Mouse (Mus musculus) hindbrain, embryonic 13.5 days (tissue): ENCODE measurements around the gene Uaca. TPM values are rescaled to one million over a fixed set of nuclear protein-coding genes. Genes with fewer than 3 reads are reported as not detected.

ENCODE experiments used
- ATAC-seq: fragments of 200-750 bp; cut with Nextera tagmentation; 2 replicates; pipeline ENCODE4 v1.8.0; 2017; ENCODE audit warnings: moderate TSS enrichment; ENCODE audit not compliant: low FRiP score
- H3K27ac ChIP-seq: fragments of 300-500 bp; sonication (generic); 2 replicates; pipeline ENCODE4 v1.5.1; 2015; ENCODE audit warnings: inconsistent platforms, mild to moderate bottlenecking, moderate library complexity
- H3K27me3 ChIP-seq: fragments of 300-500 bp; sonication (generic); 2 replicates; pipeline ENCODE4 v1.6.1; 2015; ENCODE audit warnings: mild to moderate bottlenecking, inconsistent platforms
- H3K36me3 ChIP-seq: fragments of 300-500 bp; sonication (generic); 2 replicates; pipeline ENCODE4 v1.6.1; 2015; ENCODE audit warnings: mild to moderate bottlenecking, inconsistent platforms
- H3K4me1 ChIP-seq: fragments of 300-500 bp; sonication (generic); replicated peaks from 2 replicates; pipeline ENCODE4 v1.6.1; 2015; ENCODE audit warnings: inconsistent platforms
- H3K4me2 ChIP-seq: fragments of 300-500 bp; sonication (generic); 2 replicates; pipeline ENCODE4 v1.6.1; 2015; ENCODE audit warnings: inconsistent platforms, mild to moderate bottlenecking, moderate library complexity
- H3K4me3 ChIP-seq: fragments of 300-500 bp; sonication (generic); 2 replicates; pipeline ENCODE4 v1.5.1; 2015; ENCODE audit warnings: mild to moderate bottlenecking, inconsistent platforms
- H3K9ac ChIP-seq: fragments of 300-500 bp; sonication (generic); 2 replicates; pipeline ENCODE4 v1.6.1; 2015; ENCODE audit warnings: mild to moderate bottlenecking, inconsistent platforms
- H3K9me3 ChIP-seq: fragments of 300-500 bp; sonication (generic); 2 replicates; pipeline ENCODE4 v1.6.1; 2016; ENCODE audit warnings: inconsistent platforms
- WGBS: fragments of 180-500 bp; shearing (Covaris S2); methylation state at CpG from one replicate; pipeline ENCODE4 v1.1.7; 2015; 5-methylcytosine and 5-hydroxymethylcytosine counted together
- polyA plus RNA-seq: library from polyadenylated mRNA; unstranded; fragments of >200 nt; fragmentation: Nextera tagmentation; extraction: Ambion mirVana; gene quantifications from 2 replicates; pipeline ENCODE4 v1.2.1, GENCODE M21; 2015

Uaca gene
- polyA plus RNA-seq, 1 experiment from 2014 or later = 22.5 TPM

DNA sequence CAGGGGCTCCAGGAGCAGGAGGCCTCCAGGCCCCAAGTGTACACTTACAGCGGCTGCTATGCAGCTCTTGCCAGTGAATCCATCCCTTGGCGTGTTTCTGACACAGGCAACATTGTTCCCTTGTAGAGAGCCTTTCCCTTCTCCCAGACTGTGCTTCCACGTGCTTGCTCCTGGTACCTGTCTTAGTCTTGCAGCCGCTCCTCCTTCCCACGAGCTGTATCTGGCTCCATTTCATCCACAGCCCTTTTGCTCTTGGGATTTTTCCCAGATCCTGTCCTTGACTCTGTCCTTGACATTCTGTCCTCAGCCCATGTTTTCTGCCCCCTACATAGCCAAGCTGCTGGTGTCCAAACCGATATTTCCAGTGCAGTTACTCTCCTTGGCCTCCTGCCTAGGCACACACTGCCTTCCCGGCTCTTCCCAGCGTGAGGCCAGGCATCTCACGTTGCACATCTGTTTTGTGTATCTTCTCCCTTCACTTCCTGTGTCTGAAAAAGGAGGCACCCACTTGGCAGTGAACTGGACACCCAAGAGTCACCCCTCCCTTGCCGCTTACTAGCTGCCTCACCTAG is 34.8 kb upstream of the Uaca start:
- WGBS = 75% methylated on average over 10 of the region's 10 CpGs
- no peak overlapping the region for H3K4me3 ChIP-seq
- H3K9me3 ChIP-seq = no peaks in the 10 kb centered on the region
- no peaks in the 10 kb centered on the region for H3K4me1 ChIP-seq
- no peaks in the 10 kb centered on the region for H3K36me3 ChIP-seq
- H3K27ac ChIP-seq = no peak overlapping the region
- ATAC-seq = no peak
- no peak overlapping the region for H3K4me2 ChIP-seq
- H3K9ac ChIP-seq = no peak overlapping the region
- no peaks in the 10 kb centered on the region for H3K27me3 ChIP-seq

- Histone ChIP-seq H3K4me1 (0 out of 2 replicates have a peak, but pooled peaks cover 7% of the 10 kb centered on the region), H3K9ac (no peak overlapping the region), H3K27ac (no peak overlapping the region), H3K4me3 (no peak overlapping the region), H3K9me3 (no peaks in the 10 kb centered on the region), H3K36me3 (no peaks in the 10 kb centered on the region), H3K27me3 (no peaks in the 10 kb centered on the region), H3K4me2 (no peak overlapping the region)
- no peak for ATAC-seq
- WGBS = 44% methylated on average over 2 of the region's 2 CpGs
Measured at GRCm38 (mm10) chr9:60765181-60765580, 29.2 kb upstream of the Uaca start.

DNA sequence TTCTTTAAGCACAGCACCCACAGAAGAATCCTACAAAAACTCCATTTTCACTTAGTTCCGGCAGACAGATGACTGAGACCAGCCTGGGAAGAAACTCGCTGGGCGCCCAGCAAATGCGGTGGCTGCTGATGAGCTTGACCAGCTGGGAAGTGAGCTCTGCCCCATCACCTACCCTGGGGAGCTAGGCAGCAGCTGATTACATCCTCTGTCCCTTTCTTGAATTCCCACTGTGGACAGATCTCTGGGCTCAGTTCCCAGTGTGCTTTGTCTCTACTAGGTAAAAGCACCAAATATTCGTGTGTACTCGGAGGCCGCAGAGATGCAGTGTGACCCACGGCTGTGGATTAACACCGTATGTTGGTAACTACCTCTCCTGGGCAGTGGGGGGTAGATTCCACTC is 25.9 kb upstream of the Uaca start:
- Histone ChIP-seq H3K9me3 (no peaks in the 10 kb centered on the region), H3K27me3 (no peaks in the 10 kb centered on the region), H3K4me3 (no peak overlapping the region), H3K36me3 (no peaks in the 10 kb centered on the region), H3K27ac (no peak overlapping the region), H3K4me1 (0 out of 2 replicates have a peak, but pooled peaks cover 7% of the 10 kb centered on the region), H3K9ac (no peak overlapping the region), H3K4me2 (no peak overlapping the region)
- WGBS = 75% methylated on average over 9 of the region's 9 CpGs
- ATAC-seq = no peak

DNA sequence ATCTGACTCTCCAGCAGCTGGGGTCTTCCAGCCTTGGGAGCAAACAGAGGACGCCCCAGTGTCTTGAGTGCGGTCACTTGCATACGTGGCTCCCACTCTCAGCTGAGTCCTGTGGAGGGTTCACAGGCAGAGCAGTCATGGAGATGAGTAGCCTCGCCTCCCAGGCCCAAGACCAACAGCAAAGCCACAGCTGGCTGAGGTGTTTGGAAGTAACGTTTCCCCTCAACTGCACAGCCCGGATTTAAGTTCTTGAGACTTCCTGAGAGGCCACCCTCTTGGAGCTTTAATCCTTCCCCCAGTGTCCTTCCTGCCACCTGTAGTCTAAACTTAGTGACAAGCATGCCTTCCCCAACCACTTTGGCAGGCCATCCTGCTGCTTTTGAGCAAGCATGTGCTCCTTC is 24.6 kb upstream of the Uaca start:
- Histone ChIP-seq H3K9me3 (no peaks in the 10 kb centered on the region), H3K27me3 (no peaks in the 10 kb centered on the region), H3K9ac (no peak overlapping the region), H3K4me2 (no peak overlapping the region), H3K27ac (no peak overlapping the region; the same call in 1 of the 2 replicates), H3K4me1 (0 out of 2 replicates have a peak, but pooled peaks cover 7% of the 10 kb centered on the region), H3K4me3 (no peak overlapping the region), H3K36me3 (no peaks in the 10 kb centered on the region)
- 82% methylated on average over 6 of the region's 6 CpGs for WGBS
- ATAC-seq = no peak

- H3K27ac ChIP-seq = no peak overlapping the region
- no peak overlapping the region for H3K9ac ChIP-seq
- H3K4me3 ChIP-seq = no peak overlapping the region
- ATAC-seq = no peak
- H3K4me2 ChIP-seq = no peak overlapping the region
- WGBS = 86% methylated on average over 2 of the region's 2 CpGs
- H3K4me1 ChIP-seq = 0 out of 2 replicates have a peak, but pooled peaks cover 6% of the 10 kb centered on the region
- no peaks in the 10 kb centered on the region for H3K9me3 ChIP-seq
- H3K27me3 ChIP-seq = no peaks in the 10 kb centered on the region
- no peaks in the 10 kb centered on the region for H3K36me3 ChIP-seq
Measured at GRCm38 (mm10) chr9:60773713-60774112, 20.6 kb upstream of the Uaca start.

- H3K4me2 ChIP-seq = no peak overlapping the region
- no peak for ATAC-seq
- H3K27ac ChIP-seq = no peak overlapping the region
- 87% methylated on average over 9 of the region's 9 CpGs for WGBS
- no peaks in the 10 kb centered on the region for H3K36me3 ChIP-seq
- no peak overlapping the region for H3K9ac ChIP-seq
- no peaks in the 10 kb centered on the region for H3K27me3 ChIP-seq
- H3K4me3 ChIP-seq = no peak overlapping the region
- H3K9me3 ChIP-seq = no peaks in the 10 kb centered on the region
- H3K4me1 ChIP-seq = peaks cover 4% of the 10 kb centered on the region
Measured at GRCm38 (mm10) chr9:60776899-60777298, 17.4 kb upstream of the Uaca start.

DNA sequence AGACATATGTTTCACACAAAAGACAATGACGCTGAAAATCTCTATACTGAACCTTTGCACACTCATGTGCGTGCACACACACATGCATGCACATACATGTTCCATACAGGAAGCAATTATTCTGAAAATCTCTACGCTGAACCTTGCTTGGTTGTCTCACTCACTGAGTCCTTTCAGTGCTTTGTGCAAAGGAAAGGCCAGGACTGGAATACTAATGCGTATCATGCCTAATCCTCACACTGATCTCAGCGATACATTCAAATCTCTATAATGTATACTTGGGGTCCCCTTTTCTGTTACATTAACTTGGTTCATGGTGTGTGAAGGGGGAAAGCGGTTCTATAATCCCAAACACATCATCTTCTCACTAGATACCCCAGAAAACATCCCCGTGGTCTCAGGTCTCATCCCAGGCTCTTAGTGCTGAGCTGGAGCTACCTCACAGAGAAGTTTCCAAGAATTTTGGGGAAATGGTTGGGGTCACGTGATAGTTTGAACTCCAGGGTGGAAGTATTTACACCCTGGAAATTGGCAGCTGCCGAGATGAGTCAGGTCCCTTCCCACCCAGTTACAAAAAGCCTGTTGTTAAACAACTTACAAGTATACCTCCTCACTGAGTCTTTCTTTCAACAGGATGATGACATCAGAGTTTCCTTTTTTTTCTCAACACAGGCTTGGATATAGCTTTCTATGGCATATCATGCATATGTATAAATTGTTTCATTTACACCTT is 12.1 kb upstream of the Uaca start:
- Histone ChIP-seq H3K36me3 (no peaks in the 10 kb centered on the region), H3K4me2 (no peak overlapping the region), H3K27ac (no peak overlapping the region), H3K4me1 (peaks cover 5% of the 10 kb centered on the region), H3K4me3 (no peak overlapping the region), H3K27me3 (no peaks in the 10 kb centered on the region), H3K9ac (no peak overlapping the region), H3K9me3 (no peaks in the 10 kb centered on the region)
- no peak for ATAC-seq
- WGBS = 79% methylated on average over 9 of the region's 9 CpGs

DNA sequence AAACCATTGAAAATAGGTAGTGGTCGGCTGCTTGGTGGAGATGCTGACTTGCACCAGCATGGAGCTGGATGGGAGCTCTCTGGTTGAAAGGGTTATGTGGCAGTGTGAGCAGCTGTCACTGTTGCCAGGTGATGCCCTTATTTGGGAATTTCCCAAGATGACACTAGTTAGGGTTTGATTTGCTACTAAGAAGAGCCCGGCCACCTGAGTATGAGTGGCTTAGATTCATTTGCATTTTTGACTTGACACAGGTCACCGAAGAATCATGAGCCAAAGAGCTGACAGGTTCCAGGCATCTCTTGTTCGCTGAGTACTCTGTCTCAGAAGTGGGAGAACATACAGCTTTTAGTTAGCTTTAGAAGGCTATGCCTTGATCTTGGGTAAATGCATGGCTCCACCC is 9.3 kb upstream of the Uaca start:
- ATAC-seq = no peak
- 75% methylated on average over 4 of the region's 4 CpGs for WGBS
- no peak overlapping the region for H3K4me2 ChIP-seq
- H3K4me1 ChIP-seq = peaks cover 5% of the 10 kb centered on the region
- H3K36me3 ChIP-seq = no peaks in the 10 kb centered on the region
- H3K9me3 ChIP-seq = no peaks in the 10 kb centered on the region
- no peak overlapping the region for H3K9ac ChIP-seq
- H3K27ac ChIP-seq = no peak overlapping the region
- H3K4me3 ChIP-seq = no peak overlapping the region
- no peaks in the 10 kb centered on the region for H3K27me3 ChIP-seq

GRCm38 (mm10) chr9:60787517-60788110 is 6.7 kb upstream of the Uaca start:
- Histone ChIP-seq H3K36me3 (no peaks in the 10 kb centered on the region), H3K4me2 (no peak overlapping the region), H3K27ac (no peak overlapping the region), H3K4me1 (no peaks in the 10 kb centered on the region), H3K9ac (no peak overlapping the region), H3K4me3 (no peak overlapping the region), H3K27me3 (peaks cover 1% of the 10 kb centered on the region; the same call in 1 of the 2 replicates), H3K9me3 (no peaks in the 10 kb centered on the region)
- 11% methylated on average over 2 of the region's 2 CpGs for WGBS
- no peak for ATAC-seq

GRCm38 (mm10) chr9:60790282-60790681 is 4.1 kb upstream of the Uaca start:
- Histone ChIP-seq H3K36me3 (no peaks in the 10 kb centered on the region), H3K27me3 (peaks cover 9% of the 10 kb centered on the region; the same call in 1 of the 2 replicates), H3K27ac (no peak overlapping the region), H3K9me3 (no peaks in the 10 kb centered on the region), H3K4me2 (no peak overlapping the region), H3K4me1 (peaks cover 7% of the 10 kb centered on the region; the same call in 1 of the 2 replicates), H3K9ac (no peak overlapping the region), H3K4me3 (no peak overlapping the region)
- WGBS = 89% methylated on average over 2 of the region's 2 CpGs
- no peak for ATAC-seq

- no peaks in the 10 kb centered on the region for H3K9me3 ChIP-seq
- no peaks in the 10 kb centered on the region for H3K36me3 ChIP-seq
- WGBS = 3% methylated on average over 30 of the region's 30 CpGs
- peak overlapping the region; percentile 79 for H3K9ac ChIP-seq
- peak overlapping the region; percentile 71 for H3K4me3 ChIP-seq
- H3K4me1 ChIP-seq = peaks cover 7% of the 10 kb centered on the region; the same call in 1 of the 2 replicates
- H3K27me3 ChIP-seq = peaks cover 9% of the 10 kb centered on the region; the same call in 1 of the 2 replicates
- H3K27ac ChIP-seq = peak overlapping the region; percentile 48
- peak; percentile 61; the same call in 1 of the 2 replicates for ATAC-seq
- peak overlapping the region; percentile 99 for H3K4me2 ChIP-seq
Measured at GRCm38 (mm10) chr9:60794841-60795351, 554 bp downstream of the Uaca start.

GRCm38 (mm10) chr9:60796076-60796475 is 1.7 kb downstream of the Uaca start:
- Histone ChIP-seq H3K4me2 (no peak overlapping the region), H3K27me3 (peaks cover 9% of the 10 kb centered on the region; the same call in 1 of the 2 replicates), H3K4me3 (no peak overlapping the region), H3K9ac (no peak overlapping the region), H3K9me3 (no peaks in the 10 kb centered on the region), H3K27ac (no peak overlapping the region), H3K4me1 (peaks cover 7% of the 10 kb centered on the region; the same call in 1 of the 2 replicates), H3K36me3 (no peaks in the 10 kb centered on the region)
- no peak for ATAC-seq
- WGBS = 77% methylated on average over 7 of the region's 7 CpGs
